Mouse (Mus musculus) C3H10T1/2 (cell line): ENCODE measurements around the gene Npy4r. TPM values are rescaled to one million over a fixed set of nuclear protein-coding genes. Genes with fewer than 3 reads are reported as not detected.

ENCODE experiments used
- polyA plus RNA-seq, 2 experiments: library from polyadenylated mRNA; unstranded; fragments of >200 nt; fragmentation: generic; extraction: Trizol; gene quantifications; one replicate each; pipeline ENCODE4 v1.2.1; 2012; ENCODE audit warnings: missing spikeins in 2 of 2

Gene Npy4r
- under 1 TPM; 0.05 to 0.40 TPM for polyA plus RNA-seq

GRCm38 (mm10) chr14:34152342-34152741 lies at the start of gene Npy4r:
Gene Npy4r (minus strand): TSS chr14:34152489.

DNA sequence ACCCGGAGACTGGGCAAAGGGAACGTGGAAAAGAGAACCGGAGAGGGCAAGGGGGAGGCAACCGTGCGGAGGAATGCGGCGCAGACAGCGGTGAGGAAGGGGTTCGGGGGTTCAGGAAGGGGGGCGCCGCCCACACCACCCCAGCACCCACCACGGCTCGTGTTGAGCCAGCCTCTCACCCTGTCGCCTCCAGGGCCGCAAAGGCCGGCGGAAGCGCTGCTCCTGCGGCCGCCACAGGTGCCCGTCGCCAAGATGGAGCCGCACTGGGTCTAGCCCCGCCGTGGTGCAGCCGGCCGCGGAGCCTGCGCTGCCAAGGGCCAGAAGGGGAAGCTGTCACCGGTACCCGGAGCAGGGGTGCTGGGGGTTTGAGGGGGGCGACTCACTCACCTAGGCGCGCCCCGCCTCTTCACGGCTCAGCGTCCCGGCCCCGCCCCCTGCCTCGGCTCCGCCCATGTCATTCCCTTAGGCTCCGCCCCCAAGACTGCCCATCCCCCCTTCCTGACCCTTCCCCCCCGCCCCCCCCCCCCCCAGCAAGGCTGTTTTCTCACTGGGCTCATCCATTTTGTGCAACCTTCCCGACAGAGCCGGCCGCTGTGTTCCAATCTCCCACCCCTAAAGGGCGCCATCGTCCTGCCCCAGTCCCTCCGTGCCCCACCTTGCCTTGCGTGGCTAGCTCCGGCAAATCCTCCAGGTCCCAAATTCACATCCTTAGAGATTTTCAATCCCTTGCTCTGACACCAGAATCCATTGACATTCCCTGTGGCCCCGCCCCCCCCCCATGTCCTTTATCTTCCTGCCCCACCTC lies 49.1 kb upstream of the Npy4r start, which contains the start of gene Gprin2:
TSS of gene Gprin2 (minus strand) at position 423 of the 805 bp plus-strand sequence.

DNA sequence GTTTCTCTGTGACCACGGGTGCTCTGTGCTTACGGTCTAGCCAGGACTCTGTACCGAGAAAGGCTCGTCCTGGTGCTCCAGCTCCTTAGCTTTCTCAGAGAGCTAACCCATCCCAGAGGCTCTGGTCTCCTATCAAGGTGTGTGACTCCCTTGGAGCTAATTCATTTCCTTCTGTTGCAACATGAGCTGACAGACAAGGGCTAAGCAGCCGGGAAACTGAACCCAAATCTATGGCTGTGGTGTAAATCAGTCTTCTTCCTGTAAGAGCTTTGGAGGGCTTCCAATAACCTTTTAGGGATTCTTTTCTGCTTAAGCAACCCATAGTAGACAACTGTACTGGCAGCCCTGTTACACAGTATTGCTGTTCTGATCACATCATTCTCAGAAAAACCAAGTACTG lies 49.7 kb downstream of the Npy4r start, which contains the start of gene A630023A22Rik:
TSS of gene A630023A22Rik (minus strand) at position 154 of the 400 bp plus-strand sequence.

Other genes with a start within 250 kb of the Npy4r start
- gene Gdf10, start 228.9 kb downstream of the Npy4r start, polyA plus RNA-seq, result not detected
- not detected for gene Gdf2, start 211.4 kb downstream of the Npy4r start, polyA plus RNA-seq
- not detected for gene Rbp3, start 198.5 kb downstream of the Npy4r start, polyA plus RNA-seq
- gene Zfp488, start 173.7 kb downstream of the Npy4r start, polyA plus RNA-seq, result not detected
- gene Gm30083, start 137.3 kb downstream of the Npy4r start, polyA plus RNA-seq, result not detected
- gene Gm5460, start 135.7 kb downstream of the Npy4r start, polyA plus RNA-seq, result not detected
- not detected for gene Antxrl, start 99.8 kb downstream of the Npy4r start, polyA plus RNA-seq
- gene Anxa8, start 66.5 kb downstream of the Npy4r start, polyA plus RNA-seq, result 10 to 100 TPM; 25.9 to 37.9 TPM
- gene A630023A22Rik, start 49.7 kb downstream of the Npy4r start, polyA plus RNA-seq, result under 1 TPM in 1 of 2 experiments, not detected in 1; 0.22 TPM
- gene Gprin2, start 49.2 kb upstream of the Npy4r start, polyA plus RNA-seq, result under 1 TPM; under 0.01 to 0.01 TPM
- under 1 TPM in 1 of 2 experiments, not detected in 1; 0.05 TPM for gene Syt15, start 67.1 kb upstream of the Npy4r start, polyA plus RNA-seq
- gene Shld2, start 158.0 kb upstream of the Npy4r start, polyA plus RNA-seq, result 1 to 10 TPM in 1 of 2 experiments, under 1 TPM in 1; 0.15 to 2.4 TPM
- 100 to 1,000 TPM in 1 of 2 experiments, 10 to 100 TPM in 1; 17.1 to 160 TPM for gene Glud1, start 158.2 kb upstream of the Npy4r start, polyA plus RNA-seq
- 1 to 10 TPM in 1 of 2 experiments, not detected in 1; 1.2 TPM for gene Fam25c, start 202.9 kb upstream of the Npy4r start, polyA plus RNA-seq
- 10 to 100 TPM in 1 of 2 experiments, 1 to 10 TPM in 1; 1.6 to 16.1 TPM for gene Sncg, start 222.3 kb upstream of the Npy4r start, polyA plus RNA-seq
- under 1 TPM; 0.05 to 0.81 TPM for gene Mmrn2, start 223.0 kb upstream of the Npy4r start, polyA plus RNA-seq